Mouse (Mus musculus) embryonic fibroblast, embryonic 13.5 days (primary cell): Measurements from ENCODE around the gene Hivep2.

ENCODE experiments used
- CTCF ChIP-seq: IDR thresholded peaks from 2 replicates; pipeline ENCODE4 v1.5.1; 2011; ENCODE audit warnings: mild to moderate bottlenecking, control low read depth, low read length, moderate library complexity, borderline replicate concordance; ENCODE audit not compliant: insufficient read depth
- POLR2A ChIP-seq: IDR thresholded peaks from 2 replicates; pipeline ENCODE4 v1.6.1; 2011; ENCODE audit warnings: low read depth, mild to moderate bottlenecking, control low read depth, low read length, moderate library complexity

GRCm38 (mm10) chr10:14107980-14108671 lies 142.3 kb downstream of the Hivep2 start:
- TF ChIP-seq CTCF (no peak), POLR2A (no peak)
